Mouse (Mus musculus) ES-E14 (cell line): ENCODE results near the gene Sh2d5. TPM values are rescaled to one million over a fixed set of nuclear protein-coding genes. Genes with fewer than 3 reads are reported as not detected.

Source experiments
- DNase-seq: peaks from one replicate; pipeline ENCODE4 v3.0.0-alpha.2; 2013; ENCODE audit warnings: low read depth, low spot score
- H3K27ac ChIP-seq: 2 replicates; pipeline ENCODE4 v1.5.1; 2012; ENCODE audit warnings: low read depth, mild to moderate bottlenecking, low read length, moderate library complexity, mixed read lengths; ENCODE audit not compliant: poor library complexity, insufficient read depth, severe bottlenecking
- H3K36me3 ChIP-seq: 2 replicates; pipeline ENCODE4 v1.6.1; 2012; ENCODE audit warnings: mild to moderate bottlenecking, low read length, moderate library complexity, mixed read lengths; ENCODE audit not compliant: control insufficient read depth, poor library complexity, insufficient read depth, severe bottlenecking
- H3K4me1 ChIP-seq, 2 experiments: fragments of 150-350 bp in 1 of 2; sonication (generic) in 1 of 2; 2 replicates each; pipeline ENCODE4 v1.6.1; 2012; ENCODE audit warnings: low read length in 2 of 2, mild to moderate bottlenecking in 1 of 2, mixed read lengths in 1 of 2; ENCODE audit not compliant: control insufficient read depth in 2 of 2, insufficient read depth in 2 of 2, poor library complexity in 1 of 2
- H3K4me3 ChIP-seq, 2 experiments: fragments of 150-350 bp in 1 of 2; sonication (generic) in 1 of 2; 2 replicates each; pipeline ENCODE4 v1.5.1; 2012; ENCODE audit warnings: low read length in 2 of 2, low read depth in 1 of 2, mild to moderate bottlenecking in 1 of 2, mixed read lengths in 1 of 2; ENCODE audit not compliant: insufficient read depth in 1 of 2, poor library complexity in 1 of 2, severe bottlenecking in 1 of 2
- H3K9ac ChIP-seq: 2 replicates; pipeline ENCODE4 v1.6.1; 2012; ENCODE audit warnings: low read depth, mild to moderate bottlenecking, low read length, mixed read lengths; ENCODE audit not compliant: poor library complexity, insufficient read depth, severe bottlenecking
- H3K9me3 ChIP-seq: fragments of 150-350 bp; sonication (generic); 2 replicates; pipeline ENCODE4 v1.6.1; 2012; ENCODE audit warnings: low read depth, mild to moderate bottlenecking, low read length; ENCODE audit not compliant: control insufficient read depth, insufficient read depth
- CHD2 ChIP-seq: IDR thresholded peaks from 2 replicates; pipeline ENCODE4 v1.6.1; 2014; ENCODE audit warnings: mild to moderate bottlenecking, low read depth, low read length, inconsistent platforms
- HCFC1 ChIP-seq: IDR thresholded peaks from 2 replicates; pipeline ENCODE4 v1.6.1; 2012; ENCODE audit warnings: low read length, inconsistent platforms, borderline replicate concordance; ENCODE audit not compliant: insufficient read depth
- MAFK ChIP-seq: IDR thresholded peaks from 2 replicates; pipeline ENCODE4 v1.6.1; 2014; ENCODE audit warnings: mild to moderate bottlenecking, low read depth, low read length, inconsistent platforms; ENCODE audit not compliant: insufficient read depth
- ZC3H11A ChIP-seq: IDR thresholded peaks from 2 replicates; pipeline ENCODE4 v1.6.1; 2012; ENCODE audit warnings: low read depth, mild to moderate bottlenecking, inconsistent platforms, low read length, borderline replicate concordance
- ZNF384 ChIP-seq: IDR thresholded peaks from 2 replicates; pipeline ENCODE4 v1.6.1; 2012; ENCODE audit warnings: low read depth, low read length, inconsistent platforms
- in situ Hi-C, 2 experiments: fragments of 600-800 bp; cut with MboI; formaldehyde crosslinking; loops; one replicate each; pipeline ENCODE4 v1.15.1; 2025; ENCODE audit warnings: low sequenced_read_pairs in 2 of 2, inconsistent platforms in 1 of 2; ENCODE audit not compliant: unreplicated experiment in 2 of 2
- total RNA-seq: library from RNA; depleted of rRNA; stranded (reverse); fragments of 300-350 nt; gene quantifications from 2 replicates; pipeline ENCODE4 v1.2.3, GENCODE M21; 2012

Gene Sh2d5
- total RNA-seq, 1 experiment = 2.9 TPM

DNA sequence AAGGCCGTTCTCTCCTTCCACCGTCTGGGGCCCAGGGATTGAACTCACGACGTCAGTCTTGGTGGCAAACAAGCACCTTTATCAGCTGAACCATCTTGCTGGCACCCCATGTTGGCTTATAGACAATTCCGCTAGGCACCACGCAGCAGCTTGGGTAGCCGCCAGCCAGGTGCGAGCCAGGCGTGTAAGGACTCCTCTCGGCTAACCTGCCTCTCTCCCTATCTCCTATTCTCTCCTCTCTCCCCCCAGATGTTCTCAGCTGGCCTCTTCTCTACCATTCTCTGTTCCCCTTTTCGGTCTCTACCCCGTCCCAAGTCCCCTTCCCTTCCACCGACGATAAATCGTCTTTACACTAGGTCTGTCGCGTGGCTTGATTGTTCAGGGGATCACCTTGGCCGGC lies 53.5 kb downstream of the Sh2d5 start:
- Histone ChIP-seq H3K4me3 (peak overlapping the region; percentile 71 to 72), H3K36me3 (peaks cover 14% of the 10 kb centered on the region; the same call in 1 of the 2 replicates), H3K4me1 (peaks cover 5 to 7% of the 10 kb centered on the region in 2 experiments; a peak in 2 of 4 replicates), H3K9ac (peak overlapping the region; percentile 78), H3K9me3 (no peaks in the 10 kb centered on the region), H3K27ac (no peak overlapping the region)
- no peak for TF ChIP-seq ZNF384
- no peak for TF ChIP-seq ZC3H11A
- no peak for TF ChIP-seq MAFK
- in situ Hi-C loops = no loop called here
- DNase-seq = no peak

DNA sequence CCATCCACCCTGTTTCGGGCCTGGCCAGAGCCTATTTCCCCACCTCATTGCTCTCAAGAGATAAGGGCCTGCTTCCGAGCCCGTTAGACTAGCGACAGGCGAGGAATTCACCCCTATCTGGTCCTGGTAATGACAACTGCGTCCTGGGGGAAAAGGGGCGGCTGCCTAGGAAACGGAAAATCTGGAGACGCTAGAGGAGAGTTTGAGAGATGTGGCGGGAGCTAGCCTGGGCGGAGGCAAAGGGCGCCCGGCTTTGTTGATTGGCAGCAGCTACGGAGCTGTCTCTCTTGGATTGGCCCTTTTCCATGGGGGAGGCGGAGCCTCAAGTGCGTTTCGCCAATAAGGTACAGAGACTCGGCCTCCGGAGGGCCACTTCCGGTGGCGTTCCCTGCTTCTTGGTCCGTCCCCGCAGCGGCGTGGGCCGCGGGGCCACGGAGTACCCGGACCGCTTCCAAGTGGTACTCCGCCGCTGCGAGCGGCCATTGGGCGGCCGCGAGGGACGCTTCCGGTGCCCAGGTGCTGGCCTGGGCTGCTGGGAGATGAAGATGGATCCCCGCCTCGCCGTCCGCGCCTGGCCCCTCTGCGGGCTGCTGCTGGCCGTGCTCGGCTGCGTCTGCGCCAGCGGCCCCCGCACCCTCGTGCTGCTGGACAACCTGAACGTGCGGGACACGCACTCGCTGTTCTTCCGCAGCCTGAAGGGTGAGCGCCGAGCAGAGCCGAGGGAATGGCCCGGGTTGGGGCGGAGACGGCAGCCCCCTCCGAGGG lies 54.3 kb downstream of the Sh2d5 start, which contains the start of gene Ddost:
Gene Ddost, plus strand, starts transcription at position 391 of the 765 bp plus-strand sequence.
- Histone ChIP-seq H3K36me3 (peaks cover 19% of the 10 kb centered on the region), H3K9ac (peak within 1 kb of the TSS; percentile 96), H3K4me1 (peaks cover 5 to 7% of the 10 kb centered on the region in 2 experiments; a peak in 2 of 4 replicates), H3K27ac (peak within 1 kb of the TSS; percentile 32; the same call in 1 of the 2 replicates), H3K4me3 (peak within 1 kb of the TSS; percentile 89 to 97), H3K9me3 (no peaks in the 10 kb centered on the region)
- peak; percentile 98 for DNase-seq
- TF ChIP-seq HCFC1 = peak; percentile 87
- TF ChIP-seq ZC3H11A = no peak
- no peak for TF ChIP-seq MAFK
- no peak for TF ChIP-seq ZNF384
- peak; percentile 85 for TF ChIP-seq CHD2
- in situ Hi-C loops = no loop called here

DNA sequence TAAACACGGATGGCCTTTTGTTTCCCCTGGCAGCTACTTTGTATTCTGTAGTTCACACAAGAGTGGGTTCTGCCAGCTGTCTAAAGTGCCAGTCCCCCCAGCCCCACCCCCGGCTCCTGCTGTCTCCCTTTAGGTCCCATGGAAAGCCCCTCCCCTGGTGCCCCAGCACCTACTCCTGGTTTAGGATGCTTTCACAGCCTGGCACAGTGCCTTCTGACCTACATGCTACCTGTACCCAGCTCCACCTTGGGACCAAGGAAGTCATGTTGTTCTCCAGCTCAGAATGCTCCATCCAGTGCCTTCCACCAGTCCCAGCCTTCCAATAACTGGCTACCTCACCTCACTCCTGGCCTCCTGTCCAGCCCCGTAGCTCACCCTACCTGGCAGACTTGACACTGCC lies 56.8 kb downstream of the Sh2d5 start:
- H3K4me1 ChIP-seq = peaks cover 5 to 7% of the 10 kb centered on the region in 2 experiments; a peak in 2 of 4 replicates
- no peak overlapping the region for H3K4me3 ChIP-seq
- H3K9ac ChIP-seq = no peak overlapping the region
- TF ChIP-seq MAFK = no peak
- TF ChIP-seq ZNF384 = no peak
- TF ChIP-seq HCFC1 = no peak
- TF ChIP-seq ZC3H11A = no peak
- no peak for TF ChIP-seq CHD2
- H3K9me3 ChIP-seq = no peaks in the 10 kb centered on the region
- H3K36me3 ChIP-seq = peaks cover 42% of the 10 kb centered on the region
- DNase-seq = no peak
- no peak overlapping the region for H3K27ac ChIP-seq
- in situ Hi-C loops = no loop called here

DNA sequence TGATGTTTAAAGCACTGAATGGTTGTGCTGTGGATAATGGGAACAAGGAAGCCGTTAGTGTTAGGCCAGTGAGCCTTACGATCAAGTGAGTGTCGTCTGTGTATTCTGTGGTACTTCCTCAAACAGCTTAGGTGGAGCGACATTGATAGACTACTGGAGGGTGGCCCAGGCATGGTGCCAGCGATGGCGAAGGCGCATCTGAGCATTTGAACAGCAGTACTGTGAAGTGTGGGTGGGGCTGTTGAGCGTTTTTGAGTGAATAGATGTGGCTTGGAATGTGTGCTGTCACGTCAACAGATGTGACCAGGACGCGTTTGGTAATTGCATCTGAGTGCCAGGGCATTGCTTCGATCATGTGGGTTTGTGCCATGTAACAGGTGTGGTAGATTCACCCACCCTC lies 57.5 kb downstream of the Sh2d5 start:
- no peak overlapping the region for H3K27ac ChIP-seq
- no peaks in the 10 kb centered on the region for H3K9me3 ChIP-seq
- peaks cover 5 to 7% of the 10 kb centered on the region in 2 experiments; a peak in 2 of 4 replicates for H3K4me1 ChIP-seq
- H3K9ac ChIP-seq = no peak overlapping the region
- TF ChIP-seq MAFK (no peak), ZC3H11A (no peak), CHD2 (no peak), ZNF384 (no peak), HCFC1 (no peak)
- no peak overlapping the region for H3K4me3 ChIP-seq
- in situ Hi-C loops = no loop called here
- DNase-seq = no peak
- H3K36me3 ChIP-seq = peaks cover 47% of the 10 kb centered on the region
